Mouse (Mus musculus) gastrocnemius, postnatal 10 days (tissue): ENCODE results near the gene Smim6. TPM values are rescaled to one million over a fixed set of nuclear protein-coding genes. Genes with fewer than 3 reads are reported as not detected.
A peak's percentile ranks its signal among the peaks of the same experiment; 100 is the strongest.

Source experiments
- DNase-seq: peaks from one replicate; pipeline ENCODE4 v3.0.0; 2021; ENCODE audit warnings: mixed read lengths
- long read RNA-seq, 2 experiments: library from polyadenylated mRNA; stranded (forward); transcript quantifications; one replicate each; pipeline ENCODE4 v2.0.0; 2021
- total RNA-seq, 2 experiments: library from RNA; stranded (reverse); gene quantifications; 2 replicates each; pipeline ENCODE4 v1.2.3; 2021

Gene Smim6
- not detected for total RNA-seq
- long read RNA-seq, experiment 1 = 0 reads
- long read RNA-seq, experiment 2 = 0 reads

DNA sequence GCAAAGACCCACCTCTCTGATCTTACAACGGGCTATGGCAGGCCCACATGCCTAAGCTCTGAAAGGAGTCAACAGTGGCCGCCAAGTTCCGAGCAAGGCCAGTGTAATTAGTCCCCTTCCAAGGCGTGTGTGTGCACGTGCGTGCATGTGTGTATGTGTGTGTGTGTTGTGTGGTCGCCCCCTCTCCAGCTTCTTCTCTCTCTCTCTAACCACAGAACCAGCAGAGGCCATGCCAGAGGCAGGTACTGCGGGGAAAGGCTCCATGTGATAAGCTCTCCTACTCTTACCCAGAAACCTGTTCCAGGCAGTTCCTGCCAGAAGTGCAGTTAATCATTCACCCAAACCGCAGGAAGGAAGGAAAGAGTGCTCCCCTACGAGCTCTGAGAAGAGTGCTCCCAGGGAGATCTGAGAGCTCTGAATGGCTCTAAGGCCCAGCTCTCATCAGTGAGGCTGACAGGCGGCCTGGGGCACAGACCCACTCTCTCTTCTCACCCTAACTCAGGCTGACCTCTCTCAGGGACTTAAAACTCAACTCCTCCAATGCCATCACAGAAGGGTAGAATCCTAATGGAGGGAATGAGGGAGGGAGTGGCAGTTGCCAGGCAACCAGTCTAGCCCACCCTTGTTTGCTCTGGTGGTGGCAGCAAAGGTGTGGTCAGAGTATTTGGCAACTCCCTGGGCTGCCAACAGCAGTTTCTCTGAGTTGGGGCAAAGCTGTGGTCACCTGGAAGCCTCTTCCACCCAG lies at the start of gene Smim6:
TSS of gene Smim6 (plus strand) at position 386 of the 745 bp plus-strand sequence.
- DNase-seq = no peak

DNA sequence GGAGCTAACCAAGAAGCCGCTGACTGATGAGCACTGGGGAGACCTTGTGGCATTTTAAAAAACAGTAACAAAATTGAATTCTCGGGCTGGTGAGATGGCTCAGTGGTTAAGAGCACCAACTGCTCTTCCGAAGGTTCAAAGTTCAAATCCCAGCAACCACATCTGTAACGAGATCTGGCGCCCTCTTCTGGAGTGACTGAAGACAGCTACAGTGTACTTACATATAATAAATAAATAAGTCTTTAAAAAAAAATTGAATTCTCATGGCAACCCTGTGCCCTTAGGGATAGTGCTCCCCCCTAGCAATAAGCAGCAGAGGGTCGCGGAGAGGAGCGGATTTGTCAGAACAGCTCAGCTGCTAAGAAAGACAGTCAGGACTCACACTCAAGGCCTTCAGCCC lies 47.9 kb upstream of the Smim6 start:
- no peak for DNase-seq

DNA sequence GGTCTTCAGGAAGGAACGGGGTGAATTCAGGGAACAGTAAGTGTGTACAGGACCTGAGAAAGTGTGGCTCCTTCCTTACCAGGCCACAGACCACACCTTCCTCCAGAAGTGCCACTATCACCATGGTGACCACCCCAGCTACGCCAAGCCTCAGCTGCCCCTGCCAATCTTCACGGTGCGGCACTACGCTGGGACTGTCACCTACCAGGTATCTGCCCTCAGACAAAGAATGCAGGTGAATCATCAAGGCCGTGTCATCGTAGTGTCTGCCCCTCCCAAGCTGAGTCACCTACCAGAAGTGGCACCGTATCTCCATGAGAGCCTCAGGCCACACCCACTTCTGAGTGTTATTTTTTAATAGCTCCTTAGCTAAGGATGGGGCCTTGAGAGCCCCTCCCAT lies 42.4 kb upstream of the Smim6 start:
- DNase-seq = no peak

DNA sequence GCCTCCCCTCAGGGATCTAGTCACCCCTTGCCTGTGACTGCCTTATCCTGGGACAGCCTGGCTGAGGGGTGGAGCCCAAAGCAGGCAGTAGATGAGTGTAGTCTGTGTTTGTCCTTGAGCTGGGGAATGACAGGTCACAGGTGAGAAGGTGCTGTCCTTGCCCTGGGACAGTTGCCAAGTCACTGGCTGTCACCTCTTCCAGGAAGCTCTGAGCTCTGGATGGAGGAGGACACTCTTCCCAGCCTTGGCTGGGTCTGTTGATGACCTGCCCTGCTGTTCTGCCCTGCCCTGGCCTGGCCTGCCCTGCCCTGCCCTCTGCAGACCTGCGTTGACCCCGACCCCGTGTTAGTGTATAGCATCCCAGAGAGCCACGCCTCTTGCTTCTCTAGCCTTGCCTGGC lies 39.4 kb upstream of the Smim6 start:
- no peak for DNase-seq

DNA sequence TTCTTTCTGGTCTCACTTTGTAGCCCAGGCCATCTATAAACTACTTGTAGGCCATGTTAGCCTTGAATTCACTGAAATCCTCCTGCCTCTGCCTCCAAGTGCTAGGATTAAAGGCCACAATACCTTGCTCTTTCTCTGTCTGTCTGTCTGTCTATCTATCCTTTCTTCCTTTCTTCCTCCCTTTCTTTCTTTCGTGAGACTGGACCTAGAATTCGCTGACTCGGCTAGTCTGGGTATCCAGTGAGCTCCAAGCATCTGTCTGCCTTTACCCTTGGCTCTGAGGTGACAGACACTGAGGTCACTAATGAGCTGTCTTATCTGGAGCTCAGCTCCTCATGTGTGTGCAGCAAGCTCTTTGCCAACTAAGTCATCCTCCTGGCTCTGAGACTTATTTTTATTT lies 35.9 kb upstream of the Smim6 start:
- no peak for DNase-seq

DNA sequence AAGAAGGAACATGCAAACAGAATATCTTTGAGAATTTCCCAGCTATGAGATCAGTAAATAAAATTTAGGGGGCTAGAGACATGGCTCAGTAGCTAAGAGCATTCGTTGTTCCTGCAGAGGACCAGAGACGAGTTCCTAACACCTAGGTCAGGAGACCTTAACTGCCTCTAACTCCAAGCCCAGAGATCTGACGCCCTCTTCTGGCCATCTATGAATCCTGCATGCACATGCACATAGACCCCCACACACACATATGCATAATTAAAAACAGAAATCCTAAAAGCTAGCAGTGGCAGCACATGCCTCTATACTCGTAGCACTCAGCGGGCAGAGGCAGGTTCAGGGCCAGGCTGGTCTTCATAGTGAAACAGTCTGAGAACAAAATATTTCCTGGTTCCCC lies 35.4 kb upstream of the Smim6 start:
- DNase-seq = no peak

DNA sequence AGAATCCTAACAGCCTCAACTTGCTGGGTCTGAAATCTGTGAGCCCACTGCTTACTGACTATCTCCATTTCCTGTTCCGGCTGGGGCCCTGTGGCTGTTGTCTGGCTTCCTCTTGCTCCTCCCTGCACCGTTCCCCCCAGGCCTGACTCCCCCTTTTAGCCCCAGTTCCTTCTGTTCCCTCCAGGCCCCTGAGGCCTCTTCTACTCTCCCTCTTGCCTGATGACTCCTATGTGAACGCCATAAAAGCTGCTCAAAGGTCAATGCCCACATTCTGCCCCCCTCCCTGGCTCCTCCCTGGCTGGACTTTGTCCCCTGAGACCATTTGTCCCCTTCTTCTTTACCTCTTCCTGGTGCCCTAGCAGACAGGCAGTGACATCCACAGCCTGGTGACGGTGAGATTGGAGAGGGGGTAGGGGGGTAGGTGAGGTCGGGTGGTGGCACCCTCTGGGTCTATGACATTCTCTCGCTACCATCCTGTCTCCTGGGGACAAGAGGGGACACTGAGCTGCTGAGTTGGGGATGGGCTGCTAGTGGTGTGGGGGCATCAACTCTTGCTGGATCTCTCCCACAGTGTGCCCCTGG lies 34.6 kb upstream of the Smim6 start:
- DNase-seq = no peak

DNA sequence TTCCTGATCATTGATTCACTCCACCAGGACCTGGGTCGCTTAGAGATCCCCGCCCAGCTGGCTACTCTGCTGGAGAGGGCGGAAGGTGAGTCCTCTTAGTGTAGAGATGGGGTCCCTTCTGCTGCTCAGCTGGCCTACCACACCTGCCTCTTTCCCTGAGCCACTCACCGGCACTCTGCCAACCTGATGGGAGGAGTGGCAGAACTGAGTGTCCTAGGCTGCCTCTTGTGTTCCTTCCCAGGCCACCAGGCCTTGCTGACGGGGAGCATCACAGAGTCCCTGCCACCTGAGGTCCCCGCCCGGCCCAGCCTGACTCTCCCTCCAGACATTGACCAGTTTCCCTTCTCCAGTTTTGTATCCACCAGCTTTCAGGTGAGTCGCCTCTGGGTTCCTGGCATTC lies 33.7 kb upstream of the Smim6 start:
- DNase-seq = no peak

DNA sequence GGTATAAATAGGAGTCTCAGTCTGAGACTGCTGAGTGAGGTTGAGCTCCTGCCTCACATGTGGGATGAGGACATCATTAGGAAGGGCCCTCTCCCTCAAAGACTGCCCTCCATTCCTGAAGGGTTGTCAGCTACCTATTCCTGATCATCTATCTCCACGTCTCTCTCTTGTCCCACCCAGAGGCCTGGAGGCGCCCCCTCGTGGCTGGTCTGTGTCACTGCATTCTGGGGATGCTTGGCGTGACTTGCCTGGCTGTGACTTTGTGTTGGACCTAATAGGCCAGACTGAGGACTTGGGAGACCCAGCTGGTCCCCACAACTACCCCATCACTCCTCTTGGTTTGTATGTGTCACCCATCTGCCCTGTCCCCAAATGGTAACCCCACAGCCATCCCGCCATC lies 30.8 kb upstream of the Smim6 start:
- peak; percentile 38 for DNase-seq

DNA sequence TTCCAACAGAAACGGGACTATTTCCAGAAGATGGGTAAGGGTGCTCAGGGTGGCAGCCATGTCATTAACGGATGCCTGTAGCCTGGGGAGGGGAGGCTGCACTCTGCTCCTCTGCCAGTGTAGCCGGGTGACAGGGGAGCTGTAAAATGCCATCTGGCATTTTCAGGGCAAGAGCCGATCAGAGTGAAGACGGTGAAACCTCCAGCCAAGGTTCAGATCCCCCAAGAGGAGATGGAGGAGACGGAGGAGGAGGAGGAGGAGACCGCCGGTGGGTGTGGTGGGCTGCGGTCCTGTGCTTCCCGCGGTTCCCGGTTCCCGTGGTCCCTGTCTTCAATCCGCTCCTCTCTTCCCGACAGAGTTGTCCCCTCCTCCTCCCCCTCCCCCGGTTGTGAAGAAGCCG lies 28.6 kb upstream of the Smim6 start:
- DNase-seq = no peak

DNA sequence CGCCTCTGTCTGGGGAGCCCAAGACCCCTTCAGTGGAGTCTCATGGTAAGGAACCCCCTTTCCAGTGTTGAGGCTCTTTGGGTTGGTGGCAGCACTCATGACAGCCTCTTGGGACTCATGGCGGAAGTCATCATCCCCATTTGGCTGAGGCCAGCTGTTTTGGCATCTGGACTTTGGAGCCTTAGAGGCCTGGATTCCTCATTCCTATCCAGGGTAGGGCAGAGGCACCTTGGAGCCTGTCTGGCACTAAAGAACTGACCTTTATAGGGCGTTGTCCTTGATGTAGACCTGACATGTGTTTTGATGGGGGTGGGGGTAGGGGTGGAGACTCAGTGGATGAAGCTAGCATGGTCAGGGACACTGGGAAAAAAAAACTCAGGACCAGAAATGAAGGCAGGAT lies 27.5 kb upstream of the Smim6 start:
- no peak for DNase-seq

DNA sequence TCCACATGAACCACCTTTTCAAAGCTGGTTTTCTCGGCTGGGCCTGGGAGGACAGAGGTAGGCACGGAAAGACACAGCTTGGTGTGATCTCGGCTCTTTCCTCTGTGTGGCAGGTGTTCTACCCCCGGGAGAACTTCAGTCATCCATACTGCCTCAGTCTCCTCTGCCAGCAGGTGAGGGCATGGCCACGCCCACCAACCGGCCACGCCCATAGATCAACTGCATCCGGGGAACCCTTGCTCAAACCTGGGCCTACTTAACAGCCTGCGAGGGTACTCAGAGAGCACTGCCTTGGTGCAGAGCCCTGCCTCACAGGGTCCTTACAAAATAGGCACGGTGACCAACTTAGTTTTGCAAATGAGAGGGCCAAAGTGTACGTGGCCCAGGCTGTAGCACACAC lies 26.5 kb upstream of the Smim6 start:
- DNase-seq = no peak

DNA sequence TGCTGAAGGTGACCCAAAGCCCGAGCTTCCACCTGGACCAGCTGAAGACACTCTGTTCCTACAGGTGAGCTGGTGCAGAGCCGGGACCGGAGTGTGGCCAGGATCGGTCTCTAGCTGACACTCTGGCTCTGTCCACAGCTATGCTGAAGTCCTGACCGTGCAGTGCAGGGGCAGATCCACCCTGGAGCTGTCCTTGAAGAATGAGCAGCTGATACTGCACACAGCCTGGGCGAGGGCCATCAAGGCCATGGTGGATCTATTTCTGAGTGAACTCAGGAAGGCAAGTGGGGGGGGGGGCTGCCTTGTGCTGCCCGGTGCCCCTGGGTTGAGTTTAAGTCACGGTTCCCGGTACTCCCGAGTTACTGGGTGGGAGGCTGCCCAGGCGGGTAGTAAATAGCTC lies 25.4 kb upstream of the Smim6 start:
- no peak for DNase-seq

DNA sequence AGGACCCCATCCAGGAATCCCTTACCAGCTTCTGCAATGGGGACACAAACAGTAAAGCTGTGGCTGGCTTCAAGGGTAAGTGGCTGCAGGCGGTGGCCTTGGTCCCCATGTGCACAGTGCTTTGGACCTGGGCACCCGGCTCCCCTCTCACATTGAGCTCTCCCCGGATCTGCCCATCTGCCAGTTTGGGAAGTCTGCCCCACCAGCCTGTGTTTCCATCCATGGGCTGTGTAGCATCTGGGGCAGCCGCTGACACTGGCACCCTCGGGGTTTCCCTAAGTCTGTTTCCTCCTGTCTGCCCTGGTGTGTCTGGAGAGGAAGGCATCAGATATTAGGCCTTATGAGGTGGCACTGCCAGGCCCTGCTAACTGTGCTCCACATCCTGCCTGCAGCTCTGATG lies 23.8 kb upstream of the Smim6 start:
- DNase-seq = no peak

DNA sequence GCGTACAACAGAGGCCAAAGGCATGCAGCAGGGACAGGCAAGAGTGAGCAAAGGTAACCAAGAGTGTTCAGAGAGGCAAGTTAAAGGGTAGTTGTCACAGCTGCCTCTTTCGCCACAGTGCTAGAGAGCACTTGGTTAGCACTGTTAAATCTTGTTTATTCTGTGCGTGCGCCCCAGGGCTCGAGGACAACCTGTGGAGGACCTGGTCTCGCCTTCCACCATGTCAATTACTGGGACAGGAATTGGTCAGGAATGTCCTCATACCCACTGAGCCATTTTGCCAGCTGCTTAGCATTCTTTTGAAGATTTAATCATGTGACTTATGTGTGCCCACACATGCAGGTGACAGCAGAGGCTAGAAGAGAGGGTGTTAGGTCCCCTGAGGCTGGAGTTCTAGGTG lies 22.7 kb upstream of the Smim6 start:
- no peak for DNase-seq

DNA sequence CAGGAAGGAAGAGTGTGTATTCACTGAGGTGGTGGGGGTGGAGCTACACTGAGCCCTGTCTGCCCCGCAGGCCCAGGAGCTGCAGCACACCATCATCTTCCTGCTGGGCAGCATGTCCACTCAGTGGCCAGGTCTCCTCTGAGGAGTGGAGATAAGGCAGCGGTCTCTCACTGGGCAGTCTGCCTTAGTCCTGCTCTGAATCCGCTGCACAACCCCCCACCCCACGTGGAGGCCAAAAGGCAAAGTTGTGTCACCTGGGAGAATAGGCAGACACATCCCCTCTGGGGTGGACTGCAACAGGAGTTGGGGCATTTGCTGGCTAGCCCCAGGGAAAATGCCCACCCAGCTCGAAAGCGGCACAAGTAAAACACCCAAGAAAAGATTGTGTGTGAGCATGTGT lies 19.6 kb upstream of the Smim6 start:
- no peak for DNase-seq

DNA sequence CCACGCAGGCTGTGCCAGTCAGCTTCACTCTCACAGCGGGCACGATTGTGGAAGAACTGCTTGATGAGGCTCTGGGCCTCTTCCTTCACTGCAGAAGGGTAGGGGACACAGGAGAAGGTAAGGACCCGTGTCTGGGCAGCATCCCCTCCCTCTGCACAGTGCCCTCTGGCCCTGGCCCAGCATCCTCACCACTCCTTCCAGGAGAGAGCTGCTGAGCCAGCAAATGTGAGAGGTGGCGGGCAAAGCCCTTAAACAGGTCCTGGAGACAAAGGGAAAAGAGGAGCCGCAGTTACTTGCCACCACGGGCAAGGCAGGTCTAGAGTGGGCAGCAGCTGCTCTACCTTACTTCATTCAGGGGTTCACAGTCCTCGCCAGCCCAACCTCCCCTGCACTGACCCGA lies 18.7 kb upstream of the Smim6 start:
- no peak for DNase-seq

DNA sequence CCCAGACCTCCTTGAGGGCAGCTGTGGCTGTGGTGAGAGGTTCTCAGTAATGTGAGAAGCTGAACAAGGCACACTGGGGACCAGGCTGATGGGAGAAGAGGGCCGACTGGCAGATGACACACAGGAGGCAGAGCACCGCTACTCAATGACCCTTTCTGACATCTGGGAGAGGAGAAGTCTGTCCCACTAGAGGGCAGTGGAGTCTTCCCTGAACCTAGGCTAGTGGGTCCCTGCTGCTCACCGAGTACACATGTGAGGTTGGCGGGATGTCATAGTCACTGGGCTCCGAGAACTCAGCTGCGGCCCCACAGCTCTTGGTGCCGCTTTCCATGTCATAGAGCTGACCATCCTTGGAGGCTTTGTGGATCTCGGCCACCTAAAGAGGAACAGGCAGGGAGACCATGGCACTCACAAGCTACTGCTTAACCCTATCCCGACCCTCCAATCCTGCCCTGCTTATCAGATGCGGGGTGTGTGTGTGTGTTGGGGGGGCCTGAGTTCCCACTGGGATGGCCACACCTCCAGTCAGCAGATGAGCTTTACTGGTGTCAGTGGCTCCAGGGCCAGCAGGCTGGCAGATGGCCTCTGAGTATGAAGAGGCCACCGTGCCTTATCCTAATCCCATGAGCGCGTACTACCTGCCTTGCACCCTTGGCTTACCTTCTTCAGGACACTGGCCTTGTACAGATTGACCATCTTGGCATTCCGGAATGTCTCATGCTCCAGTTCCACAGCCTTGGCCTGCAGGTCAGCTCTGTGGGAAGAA lies 16.9 kb upstream of the Smim6 start:
- DNase-seq = no peak

DNA sequence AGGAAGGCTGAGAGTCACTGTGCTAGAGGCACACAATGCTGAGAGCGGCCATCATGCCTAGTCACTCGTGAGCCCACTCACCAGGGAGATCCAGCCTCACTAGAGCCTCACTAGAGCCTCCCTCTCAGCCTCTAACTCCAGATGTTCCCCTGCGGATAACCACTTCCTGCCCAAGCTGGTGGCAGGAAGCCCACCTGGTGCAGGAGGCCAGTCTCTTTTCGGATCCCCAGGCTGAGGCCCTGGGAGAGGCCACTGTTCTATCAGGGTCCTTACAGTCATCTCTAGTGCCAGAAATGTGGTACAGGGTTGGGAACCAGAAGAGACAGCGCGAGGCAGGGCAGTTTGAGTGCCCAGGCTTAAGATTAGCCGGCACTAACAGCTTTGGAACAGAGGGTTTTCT lies 13.4 kb upstream of the Smim6 start:
- no peak for DNase-seq

DNA sequence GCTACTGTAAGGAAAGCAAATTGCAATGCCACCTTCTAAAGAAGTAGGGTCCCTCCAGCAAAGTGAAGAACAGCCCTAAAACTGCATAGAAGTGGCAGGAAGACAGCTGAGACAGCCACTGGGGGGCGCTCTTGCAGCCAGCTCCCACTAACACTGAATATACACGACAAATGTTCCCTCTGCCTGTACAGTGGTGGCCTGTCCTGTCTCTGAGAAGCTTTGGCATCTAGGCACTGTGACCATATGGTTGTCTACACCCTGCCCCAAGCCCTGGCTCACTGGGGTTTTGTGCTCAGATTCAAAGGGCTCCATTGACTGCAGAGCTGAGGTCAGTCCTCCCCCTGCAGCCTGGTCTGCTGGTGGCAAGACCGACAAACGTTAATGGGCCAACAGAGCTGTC lies 12.9 kb upstream of the Smim6 start:
- peak; percentile 64 for DNase-seq

DNA sequence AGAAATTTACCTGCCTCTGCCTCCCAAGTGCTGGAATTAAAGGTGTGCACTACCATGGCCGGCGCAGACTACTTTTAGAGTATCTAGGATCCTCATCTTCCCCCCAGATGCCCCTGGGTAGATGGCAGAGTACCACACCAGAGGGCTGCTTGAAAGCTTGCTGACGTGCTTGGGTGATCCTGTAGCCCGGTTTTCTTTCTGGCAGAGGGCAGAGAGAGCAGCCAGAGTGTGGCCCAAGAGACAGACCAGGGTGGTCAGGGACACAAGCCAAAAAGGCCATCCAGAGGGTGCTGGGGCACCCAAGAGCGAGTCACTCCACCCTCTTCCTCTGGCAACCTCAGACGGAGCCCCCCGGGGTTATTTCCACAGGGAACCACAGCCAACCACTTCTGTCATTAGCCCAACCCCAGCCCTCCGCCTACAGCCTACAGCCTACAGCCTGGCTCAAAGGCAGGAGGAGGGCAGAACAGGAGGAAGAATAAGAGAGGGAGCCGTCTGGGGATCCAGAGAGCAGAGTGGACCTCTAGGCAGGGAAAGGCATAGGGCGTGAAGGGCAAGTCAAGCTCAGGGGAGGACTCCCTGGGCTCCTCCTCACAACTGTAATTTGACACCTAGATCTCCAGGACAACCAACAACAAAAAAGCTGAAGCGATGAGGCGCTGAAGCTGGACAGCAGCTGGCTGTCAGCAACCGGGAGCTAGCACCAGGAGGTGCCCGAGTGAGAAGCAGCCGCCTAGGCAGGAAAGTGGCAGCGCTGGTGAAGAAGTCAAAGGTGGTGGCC lies 12.1 kb upstream of the Smim6 start, which contains the start of gene Smim5:
TSS of gene Smim5 (plus strand) at position 481 of the 781 bp plus-strand sequence.
- DNase-seq = peak; percentile 26

DNA sequence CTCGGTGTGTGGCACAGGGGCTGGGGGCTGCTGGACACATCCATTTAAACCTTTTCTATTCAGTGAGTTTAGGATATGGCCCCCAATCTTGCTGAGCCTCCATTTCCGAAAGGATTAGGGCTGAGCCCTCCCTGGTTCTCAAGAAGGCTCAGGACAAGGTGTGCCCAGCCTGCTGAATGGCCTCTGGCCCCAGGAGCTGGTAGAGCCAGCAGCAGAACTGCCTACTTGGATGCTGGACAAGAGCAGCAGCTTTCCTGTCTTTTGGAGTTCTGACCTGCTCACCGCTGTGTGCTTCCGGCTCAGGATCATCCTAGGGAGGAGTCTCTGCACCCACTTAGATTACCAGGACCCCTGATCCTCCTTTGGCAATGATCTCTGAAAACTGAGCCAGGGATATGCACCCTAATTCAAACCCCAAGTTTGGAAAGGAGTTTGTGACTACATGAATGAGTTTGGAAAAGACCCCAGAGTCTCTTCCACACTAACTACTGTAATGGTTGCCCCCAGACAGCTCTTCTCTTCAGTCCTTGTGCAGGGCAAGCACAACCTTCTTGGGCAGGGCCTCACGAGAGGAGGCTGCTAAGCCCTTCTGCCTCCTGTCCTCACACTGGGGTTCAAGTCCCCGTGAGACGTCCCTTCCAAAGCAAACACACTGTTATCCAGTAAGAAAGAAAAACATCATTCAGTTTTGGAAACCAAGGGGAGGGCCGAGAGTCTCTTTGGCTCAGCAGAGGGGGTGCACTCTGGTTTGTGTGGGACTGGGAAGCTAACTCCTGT lies 11.1 kb upstream of the Smim6 start:
- no peak for DNase-seq
